Mouse (Mus musculus): ENCODE results near the gene Ctsh. TPM values are rescaled to one million over a fixed set of nuclear protein-coding genes. Genes with fewer than 3 reads are reported as not detected.

Ctsh gene
- polyA plus RNA-seq, 1 experiment from 2014 or later = 145 TPM

DNA sequence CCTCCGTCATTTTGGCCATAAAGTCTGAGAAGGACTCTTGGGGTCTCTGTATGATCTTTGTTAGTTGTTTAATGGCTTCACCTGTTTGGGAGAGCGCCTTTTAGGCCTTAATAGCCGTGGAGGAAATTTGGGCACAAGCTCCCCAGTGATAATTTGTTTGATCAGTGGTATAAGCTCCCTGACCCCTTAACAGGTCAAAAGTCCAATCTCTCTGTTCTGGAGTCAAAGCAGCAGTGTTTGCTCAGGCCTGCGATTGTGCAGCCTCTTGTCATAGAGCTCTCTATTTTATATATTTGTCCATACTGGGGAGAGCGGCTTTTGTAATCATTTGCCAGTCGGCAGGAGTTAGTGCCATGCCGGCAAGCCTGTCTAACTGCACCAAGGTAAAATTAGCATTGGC is 8.8 kb upstream of the Ctsh start:
- H3K4me3 ChIP-seq (ENCODE audit: low read depth, low read length) = no peak overlapping the region
- H3K9ac ChIP-seq (ENCODE audit: low read length) = no peak overlapping the region
- no peaks in the 10 kb centered on the region for H3K27me3 ChIP-seq (ENCODE audit: control insufficient read depth, insufficient read depth, low read length)
- no peaks in the 10 kb centered on the region for H3K4me1 ChIP-seq (replicated peaks; ENCODE audit: control insufficient read depth, insufficient read depth)
- TF ChIP-seq EP300 (optimal IDR thresholded peaks at IDR 0.05) = no peak
- TF ChIP-seq CTCF (IDR thresholded peaks at IDR 0.05; ENCODE audit: low read depth) = no peak
- no peak for DNase-seq (ENCODE audit: low spot score)
- H3K27ac ChIP-seq (replicated peaks) = no peak overlapping the region
- WGBS = 68% methylated on average over 7 of the region's 7 CpGs
- no peak for ATAC-seq (ENCODE audit: low FRiP score, low TSS enrichment)
- H3K4me2 ChIP-seq (replicated peaks; ENCODE audit: low read depth) = no peak overlapping the region
- no peaks in the 10 kb centered on the region for H3K36me3 ChIP-seq (ENCODE audit: control insufficient read depth, insufficient read depth, low read length)
- no peaks in the 10 kb centered on the region for H3K9me3 ChIP-seq (ENCODE audit: control insufficient read depth, low read length)

DNA sequence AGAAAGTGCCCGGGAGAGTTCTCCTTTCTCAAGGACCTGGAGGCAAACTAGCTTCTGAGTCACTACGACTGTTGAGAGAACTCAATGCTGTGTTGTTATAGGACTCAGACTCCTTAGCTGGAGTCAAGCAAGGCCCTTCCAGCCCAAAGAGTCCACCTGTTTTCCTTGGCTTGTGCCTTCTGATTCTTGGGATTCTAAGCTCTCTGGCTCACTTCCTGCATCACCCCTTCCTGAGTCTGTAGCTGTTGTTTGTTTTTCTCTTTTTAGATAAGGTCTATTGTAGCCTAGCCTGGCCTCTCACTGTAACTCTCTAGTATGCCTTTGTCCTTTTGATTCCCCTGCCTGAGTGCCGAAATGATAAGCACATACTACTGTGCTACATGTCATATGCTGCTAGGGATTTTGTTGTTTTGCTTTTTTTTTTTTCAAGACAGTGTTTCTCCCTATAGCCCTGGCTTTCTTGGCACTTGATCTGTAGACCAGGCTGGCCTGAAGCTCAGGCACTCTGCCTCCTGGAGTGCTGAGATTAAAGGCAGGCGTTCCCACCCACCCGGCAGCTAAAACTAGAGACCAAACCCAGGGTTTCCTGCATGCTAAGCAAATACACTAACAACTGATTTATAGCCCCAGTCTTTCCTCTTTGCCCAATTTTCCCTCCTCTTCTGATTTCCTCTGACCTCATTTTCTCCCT is 5.9 kb upstream of the Ctsh start:
- Histone ChIP-seq H3K9ac (ENCODE audit: low read length) (no peak overlapping the region), H3K9me3 (ENCODE audit: control insufficient read depth, low read length) (no peaks in the 10 kb centered on the region), H3K4me1 (replicated peaks; ENCODE audit: control insufficient read depth, insufficient read depth) (no peaks in the 10 kb centered on the region), H3K4me2 (replicated peaks; ENCODE audit: low read depth) (no peak overlapping the region), H3K27ac (replicated peaks) (no peak overlapping the region), H3K4me3 (ENCODE audit: low read depth, low read length) (no peak overlapping the region), H3K27me3 (ENCODE audit: control insufficient read depth, insufficient read depth, low read length) (no peaks in the 10 kb centered on the region), H3K36me3 (ENCODE audit: control insufficient read depth, insufficient read depth, low read length) (no peaks in the 10 kb centered on the region)
- WGBS = 47% methylated on average over 5 of the region's 5 CpGs
- DNase-seq (ENCODE audit: low spot score) (no peak), ATAC-seq (ENCODE audit: low FRiP score, low TSS enrichment) (peak; percentile 86)
- TF ChIP-seq CTCF (IDR thresholded peaks at IDR 0.05; ENCODE audit: low read depth) = no peak
- no peak for TF ChIP-seq EP300 (optimal IDR thresholded peaks at IDR 0.05)

GRCm38 (mm10) chr9:90054371-90055145 is 606 bp downstream of the Ctsh start:
- H3K9me3 ChIP-seq (ENCODE audit: control insufficient read depth, low read length) = no peaks in the 10 kb centered on the region
- H3K4me1 ChIP-seq (replicated peaks; ENCODE audit: control insufficient read depth, insufficient read depth) = no peaks in the 10 kb centered on the region
- WGBS = under 1% methylated on average over 34 of the region's 37 CpGs
- peak overlapping the region; percentile 79 for H3K27ac ChIP-seq (replicated peaks)
- H3K4me3 ChIP-seq (ENCODE audit: low read depth, low read length) = peak overlapping the region; percentile 61
- H3K27me3 ChIP-seq (ENCODE audit: control insufficient read depth, insufficient read depth, low read length) = no peaks in the 10 kb centered on the region
- DNase-seq (ENCODE audit: low spot score) = peak; percentile 89
- peak; percentile 98 for ATAC-seq (ENCODE audit: low FRiP score, low TSS enrichment)
- peak overlapping the region; percentile 73 for H3K9ac ChIP-seq (ENCODE audit: low read length)
- peak overlapping the region; percentile 78 for H3K4me2 ChIP-seq (replicated peaks; ENCODE audit: low read depth)
- TF ChIP-seq CTCF (IDR thresholded peaks at IDR 0.05; ENCODE audit: low read depth) (peak; percentile 77), EP300 (optimal IDR thresholded peaks at IDR 0.05) (no peak)
- H3K36me3 ChIP-seq (ENCODE audit: control insufficient read depth, insufficient read depth, low read length) = no peaks in the 10 kb centered on the region

DNA sequence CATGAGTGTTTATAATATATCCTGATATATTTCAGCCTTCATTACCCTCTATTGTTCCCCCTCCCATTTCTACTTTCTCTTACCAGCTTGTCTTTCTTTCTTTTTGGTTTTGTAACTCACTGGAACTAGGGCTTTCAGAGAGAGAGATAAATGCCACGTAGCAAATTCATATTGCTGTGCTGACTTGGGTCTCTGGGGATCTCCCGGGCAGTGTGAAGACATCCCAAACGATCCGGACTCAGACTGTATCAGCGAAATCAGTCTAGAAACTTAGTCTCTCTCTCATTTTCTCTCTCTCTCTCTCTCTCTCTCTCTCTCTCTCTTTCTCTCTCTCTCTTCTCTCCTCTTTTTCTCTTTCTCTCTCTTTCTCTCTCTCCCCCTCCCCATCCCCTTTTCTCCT is 1.5 kb downstream of the Ctsh start:
- H3K27ac ChIP-seq (replicated peaks) = no peak overlapping the region
- no peaks in the 10 kb centered on the region for H3K4me1 ChIP-seq (replicated peaks; ENCODE audit: control insufficient read depth, insufficient read depth)
- TF ChIP-seq CTCF (IDR thresholded peaks at IDR 0.05; ENCODE audit: low read depth) = no peak
- no peak for TF ChIP-seq EP300 (optimal IDR thresholded peaks at IDR 0.05)
- 45% methylated on average over 5 of the region's 5 CpGs for WGBS
- H3K27me3 ChIP-seq (ENCODE audit: control insufficient read depth, insufficient read depth, low read length) = no peaks in the 10 kb centered on the region
- ATAC-seq (ENCODE audit: low FRiP score, low TSS enrichment) = no peak
- DNase-seq (ENCODE audit: low spot score) = no peak
- no peaks in the 10 kb centered on the region for H3K36me3 ChIP-seq (ENCODE audit: control insufficient read depth, insufficient read depth, low read length)
- H3K9me3 ChIP-seq (ENCODE audit: control insufficient read depth, low read length) = no peaks in the 10 kb centered on the region
- H3K4me2 ChIP-seq (replicated peaks; ENCODE audit: low read depth) = peak overlapping the region; percentile 78
- H3K9ac ChIP-seq (ENCODE audit: low read length) = no peak overlapping the region
- H3K4me3 ChIP-seq (ENCODE audit: low read depth, low read length) = peak overlapping the region; percentile 61

DNA sequence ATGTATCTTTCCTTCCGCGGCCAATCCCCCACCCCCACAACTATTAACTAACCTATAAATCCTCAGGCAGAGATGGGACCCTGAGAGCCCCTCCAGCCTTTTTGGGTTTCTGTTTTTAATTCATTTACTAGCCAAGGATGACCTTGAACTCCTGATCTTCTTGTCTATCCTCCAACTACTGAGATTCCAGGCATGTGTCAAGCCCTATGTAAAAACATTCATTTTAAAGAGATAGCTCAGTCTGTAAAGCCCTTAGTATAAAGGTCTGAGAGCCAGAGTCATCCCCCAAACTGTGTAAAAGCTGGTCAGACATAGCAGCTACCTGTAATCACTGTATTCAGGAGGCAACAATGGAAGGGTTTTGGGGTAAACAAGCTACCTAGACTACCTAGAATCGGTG is 2.0 kb downstream of the Ctsh start:
- Histone ChIP-seq H3K27ac (replicated peaks) (no peak overlapping the region), H3K4me2 (replicated peaks; ENCODE audit: low read depth) (peak overlapping the region; percentile 78), H3K27me3 (ENCODE audit: control insufficient read depth, insufficient read depth, low read length) (no peaks in the 10 kb centered on the region), H3K36me3 (ENCODE audit: control insufficient read depth, insufficient read depth, low read length) (no peaks in the 10 kb centered on the region), H3K4me3 (ENCODE audit: low read depth, low read length) (peak overlapping the region; percentile 61; the same call in 1 of the 2 replicates), H3K9ac (ENCODE audit: low read length) (no peak overlapping the region), H3K9me3 (ENCODE audit: control insufficient read depth, low read length) (no peaks in the 10 kb centered on the region), H3K4me1 (replicated peaks; ENCODE audit: control insufficient read depth, insufficient read depth) (no peaks in the 10 kb centered on the region)
- TF ChIP-seq EP300 (optimal IDR thresholded peaks at IDR 0.05) (no peak), CTCF (IDR thresholded peaks at IDR 0.05; ENCODE audit: low read depth) (no peak)
- DNase-seq (ENCODE audit: low spot score) (no peak), ATAC-seq (ENCODE audit: low FRiP score, low TSS enrichment) (no peak)
- 79% methylated on average over 3 of the region's 3 CpGs for WGBS

DNA sequence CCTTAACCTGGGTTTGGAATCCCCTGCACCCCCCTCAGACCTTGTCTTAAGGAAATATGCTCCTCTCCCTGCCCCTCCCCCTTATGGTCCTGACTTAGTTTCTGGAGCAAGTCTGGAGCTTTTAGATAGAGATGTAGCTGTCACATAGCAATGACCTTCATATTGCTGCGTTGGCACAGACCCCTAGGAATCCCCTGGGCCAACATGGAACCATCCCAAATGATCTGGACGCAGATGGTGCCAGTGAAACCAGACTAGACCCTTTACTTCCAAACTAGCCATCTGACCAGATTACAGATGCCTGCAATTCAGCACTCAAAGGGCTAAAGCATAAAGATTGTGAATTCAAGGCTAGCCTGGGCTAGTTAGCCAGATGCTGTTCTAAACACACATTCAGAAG is 2.8 kb downstream of the Ctsh start:
- Histone ChIP-seq H3K27ac (replicated peaks) (no peak overlapping the region), H3K4me1 (replicated peaks; ENCODE audit: control insufficient read depth, insufficient read depth) (no peaks in the 10 kb centered on the region), H3K9me3 (ENCODE audit: control insufficient read depth, low read length) (no peaks in the 10 kb centered on the region), H3K27me3 (ENCODE audit: control insufficient read depth, insufficient read depth, low read length) (no peaks in the 10 kb centered on the region), H3K36me3 (ENCODE audit: control insufficient read depth, insufficient read depth, low read length) (no peaks in the 10 kb centered on the region), H3K4me3 (ENCODE audit: low read depth, low read length) (no peak overlapping the region), H3K9ac (ENCODE audit: low read length) (no peak overlapping the region), H3K4me2 (replicated peaks; ENCODE audit: low read depth) (no peak overlapping the region)
- ATAC-seq (ENCODE audit: low FRiP score, low TSS enrichment) (no peak), DNase-seq (ENCODE audit: low spot score) (no peak)
- 93% methylated on average over 2 of the region's 2 CpGs for WGBS
- TF ChIP-seq EP300 (optimal IDR thresholded peaks at IDR 0.05) = no peak
- no peak for TF ChIP-seq CTCF (IDR thresholded peaks at IDR 0.05; ENCODE audit: low read depth)
